In the genomic region with DNA sequence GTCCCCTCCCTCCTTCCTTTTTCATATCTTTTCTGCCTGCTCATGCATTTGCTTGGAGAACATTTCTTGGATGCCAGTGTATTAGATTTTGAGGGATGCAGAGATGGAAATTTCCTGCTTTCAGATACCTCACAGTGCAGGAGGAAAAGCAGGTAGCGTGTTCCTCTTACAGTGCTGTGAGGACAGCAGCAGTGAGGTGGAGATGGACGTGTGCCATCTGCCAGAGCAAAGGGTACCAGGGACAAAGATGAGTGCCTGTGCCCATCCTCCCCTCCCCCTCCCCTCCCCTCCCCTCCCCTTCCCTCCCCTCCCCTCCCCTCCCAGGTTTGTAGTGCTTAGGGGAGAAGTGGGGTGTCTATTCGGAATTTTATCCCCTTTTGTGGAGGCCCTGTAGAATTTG, we compare ENCODE assay signal across 17 mouse cellular contexts.
"Had no signal": no experiment of that assay in that cellular context is flagged by ENCODE, and none has a peak within 500 bp of the region (broad histone marks: within the 10 kb centered on the region; RNA-seq: fewer than 3 reads in every experiment).

No protein-coding gene starts in this region.

- DNase-seq: liver, postnatal 0 days; lung, postnatal 14 days; lung, postnatal 36 days; right cerebral cortex, postnatal 14 days; thymus, adult 2 months; thymus, postnatal 25 days; thymus, postnatal 4 days had no signal

- H3K4me3 ChIP-seq: lung, embryonic 15.5 days; megakaryocyte, embryonic 14.5 days; midbrain, embryonic 13.5 days; midbrain, embryonic 15.5 days; neural tube, embryonic 12.5 days; stomach, embryonic 15.5 days had no signal

- H3K9ac ChIP-seq: liver, postnatal 0 days; lung, embryonic 15.5 days; midbrain, embryonic 13.5 days; midbrain, embryonic 15.5 days; neural tube, embryonic 12.5 days; stomach, embryonic 15.5 days had no signal

- H3K9me3 ChIP-seq: lung, embryonic 15.5 days; megakaryocyte, embryonic 14.5 days; midbrain, embryonic 13.5 days; midbrain, embryonic 15.5 days; neural tube, embryonic 12.5 days; stomach, embryonic 15.5 days had no signal

- H3K4me2 ChIP-seq: lung, embryonic 15.5 days; midbrain, embryonic 11.5 days; midbrain, embryonic 13.5 days; midbrain, embryonic 15.5 days; neural tube, embryonic 12.5 days; stomach, embryonic 15.5 days had no signal

- ATAC-seq: liver, postnatal 0 days; lung, postnatal 0 days; midbrain, embryonic 13.5 days; midbrain, embryonic 15.5 days had no signal

- H3K4me1 ChIP-seq: midbrain, embryonic 15.5 days had no signal

- H3K27me3 ChIP-seq: lung, embryonic 15.5 days; megakaryocyte, embryonic 14.5 days; midbrain, embryonic 13.5 days; midbrain, embryonic 15.5 days; neural tube, embryonic 12.5 days; stomach, embryonic 15.5 days had no signal

- H3K27ac ChIP-seq: lung, embryonic 15.5 days; macrophage; midbrain, embryonic 13.5 days; midbrain, embryonic 15.5 days; neural tube, embryonic 12.5 days; stomach, embryonic 15.5 days; stomach, postnatal 0 days had no signal
